Mouse (Mus musculus) intestine, postnatal 0 days (tissue): ENCODE data around the gene Dand5. TPM values are rescaled to one million over a fixed set of nuclear protein-coding genes. Genes with fewer than 3 reads are reported as not detected.

ENCODE experiments used
- ATAC-seq: fragments of 200-750 bp; cut with Nextera tagmentation; 2 replicates; pipeline ENCODE4 v1.8.0; 2017; ENCODE audit warnings: mild to moderate bottlenecking, moderate TSS enrichment, moderate library complexity
- H3K27ac ChIP-seq: fragments of 300-500 bp; sonication (generic); 2 replicates; pipeline ENCODE4 v1.5.1; 2014; ENCODE audit warnings: mild to moderate bottlenecking, low read depth, low read length, moderate library complexity
- H3K27me3 ChIP-seq: fragments of 300-500 bp; sonication (generic); replicated peaks from 2 replicates; pipeline ENCODE4 v1.6.1; 2014; ENCODE audit warnings: low read length, mixed read lengths; ENCODE audit not compliant: control insufficient read depth, insufficient read depth
- H3K36me3 ChIP-seq: fragments of 300-500 bp; sonication (generic); 2 replicates; pipeline ENCODE4 v1.6.1; 2014; ENCODE audit warnings: mild to moderate bottlenecking, moderate library complexity; ENCODE audit not compliant: control insufficient read depth, insufficient read depth
- H3K4me1 ChIP-seq: fragments of 300-500 bp; sonication (generic); replicated peaks from 2 replicates; pipeline ENCODE4 v1.6.1; 2014; ENCODE audit warnings: antibody characterized with exemption, low read length, mixed read lengths; ENCODE audit not compliant: control insufficient read depth, insufficient read depth
- H3K4me2 ChIP-seq: fragments of 300-500 bp; sonication (generic); replicated peaks from 2 replicates; pipeline ENCODE4 v1.6.1; 2014; ENCODE audit warnings: low read depth, mild to moderate bottlenecking, moderate library complexity
- H3K4me3 ChIP-seq: fragments of 300-500 bp; sonication (generic); 2 replicates; pipeline ENCODE4 v1.5.1; 2014; ENCODE audit warnings: low read depth, low read length
- H3K9ac ChIP-seq: fragments of 300-500 bp; sonication (generic); 2 replicates; pipeline ENCODE4 v1.6.1; 2014; ENCODE audit warnings: mild to moderate bottlenecking, low read depth, low read length
- H3K9me3 ChIP-seq: fragments of 300-500 bp; sonication (generic); 2 replicates; pipeline ENCODE4 v1.6.1; 2016; ENCODE audit warnings: mixed run types; ENCODE audit not compliant: control insufficient read depth
- CTCF ChIP-seq: sonication (generic); IDR thresholded peaks from 2 replicates; pipeline ENCODE4 v1.5.1; 2016; ENCODE audit warnings: low read depth, mild to moderate bottlenecking, control low read depth, antibody characterized with exemption, moderate library complexity
- WGBS: fragments of 180-500 bp; shearing (Covaris S2); extraction: QIAGEN DNeasy Blood & Tissue Kit; methylation state at CpG from one replicate; pipeline ENCODE4 v1.1.7; 2014; 5-methylcytosine and 5-hydroxymethylcytosine counted together
- polyA plus RNA-seq: library from polyadenylated mRNA; unstranded; fragments of >200 nt; fragmentation: Nextera tagmentation; extraction: Ambion mirVana; gene quantifications from 2 replicates; pipeline ENCODE4 v1.2.1, GENCODE M21; 2015

Gene Dand5
- polyA plus RNA-seq, 1 experiment from 2014 or later, result 2.2 TPM

GRCm38 (mm10) chr8:84785756-84786677 lies 36.6 kb downstream of the Dand5 start:
- Histone ChIP-seq H3K27ac (no peak overlapping the region), H3K36me3 (no peaks in the 10 kb centered on the region), H3K9me3 (no peaks in the 10 kb centered on the region), H3K9ac (no peak overlapping the region), H3K4me3 (no peak overlapping the region), H3K4me1 (no peaks in the 10 kb centered on the region), H3K27me3 (peaks cover 84% of the 10 kb centered on the region), H3K4me2 (no peak overlapping the region)
- ATAC-seq, result no peak
- no peak for TF ChIP-seq CTCF
- WGBS, result 14% methylated on average over 38 of the region's 38 CpGs

- 20% methylated on average over 11 of the region's 11 CpGs for WGBS
- Histone ChIP-seq H3K9ac (no peak overlapping the region), H3K27ac (no peak overlapping the region), H3K4me3 (no peak overlapping the region), H3K4me2 (no peak overlapping the region), H3K27me3 (peaks cover 78% of the 10 kb centered on the region), H3K4me1 (no peaks in the 10 kb centered on the region), H3K9me3 (no peaks in the 10 kb centered on the region), H3K36me3 (no peaks in the 10 kb centered on the region)
- TF ChIP-seq CTCF, result no peak
- ATAC-seq, result no peak
Measured at GRCm38 (mm10) chr8:84785506-84785755, 37.2 kb downstream of the Dand5 start.

GRCm38 (mm10) chr8:84784681-84785505 lies 37.7 kb downstream of the Dand5 start:
- Histone ChIP-seq H3K9me3 (no peaks in the 10 kb centered on the region), H3K4me2 (peak overlapping the region; percentile 13; the same call in 1 of the 2 replicates), H3K4me1 (no peaks in the 10 kb centered on the region), H3K9ac (no peak overlapping the region), H3K27me3 (peaks cover 74% of the 10 kb centered on the region), H3K27ac (no peak overlapping the region), H3K4me3 (peak overlapping the region; percentile 9; the same call in 1 of the 2 replicates), H3K36me3 (no peaks in the 10 kb centered on the region)
- no peak for TF ChIP-seq CTCF
- ATAC-seq, result no peak
- 8% methylated on average over 48 of the region's 48 CpGs for WGBS

- peak overlapping the region; percentile 9; the same call in 1 of the 2 replicates for H3K4me3 ChIP-seq
- no peak for ATAC-seq
- no peak overlapping the region for H3K27ac ChIP-seq
- H3K27me3 ChIP-seq, result peaks cover 80% of the 10 kb centered on the region
- TF ChIP-seq CTCF, result no peak
- H3K4me1 ChIP-seq, result no peaks in the 10 kb centered on the region
- 9% methylated on average over 33 of the region's 33 CpGs for WGBS
- H3K9me3 ChIP-seq, result no peaks in the 10 kb centered on the region
- H3K4me2 ChIP-seq, result peak overlapping the region; percentile 13; the same call in 1 of the 2 replicates
- no peaks in the 10 kb centered on the region for H3K36me3 ChIP-seq
- H3K9ac ChIP-seq, result no peak overlapping the region
Measured at GRCm38 (mm10) chr8:84783919-84784581, 38.6 kb downstream of the Dand5 start.

- WGBS, result 31% methylated on average over 11 of the region's 11 CpGs
- Histone ChIP-seq H3K4me3 (no peak overlapping the region), H3K4me2 (no peak overlapping the region), H3K27ac (no peak overlapping the region), H3K36me3 (no peaks in the 10 kb centered on the region), H3K9me3 (no peaks in the 10 kb centered on the region), H3K9ac (no peak overlapping the region), H3K4me1 (no peaks in the 10 kb centered on the region), H3K27me3 (peaks cover 79% of the 10 kb centered on the region)
- ATAC-seq, result no peak
- TF ChIP-seq CTCF, result no peak
Measured at GRCm38 (mm10) chr8:84783198-84783918, 39.3 kb downstream of the Dand5 start.
